Mouse (Mus musculus) neural tube, embryonic 13.5 days (tissue): ENCODE data around the gene Tex33. TPM values are rescaled to one million over a fixed set of nuclear protein-coding genes. Genes with fewer than 3 reads are reported as not detected.
"Not testable (repeated sequence)": the region's sequence is repeated elsewhere in the genome, so short reads cannot be mapped to it uniquely, and the experiment has no call there.

Source experiments
- ATAC-seq: fragments of 200-750 bp; cut with Nextera tagmentation; 2 replicates; pipeline ENCODE4 v1.8.0; 2017; ENCODE audit warnings: low read depth, mild to moderate bottlenecking, moderate TSS enrichment, moderate library complexity
- H3K27ac ChIP-seq: fragments of 300-500 bp; sonication (generic); replicated peaks from 2 replicates; pipeline ENCODE4 v1.5.1; 2015; ENCODE audit warnings: moderate library complexity, mild to moderate bottlenecking, inconsistent platforms
- H3K27me3 ChIP-seq: fragments of 300-500 bp; sonication (generic); 2 replicates; pipeline ENCODE4 v1.6.1; 2015; ENCODE audit warnings: mild to moderate bottlenecking, inconsistent platforms
- H3K36me3 ChIP-seq: fragments of 300-500 bp; sonication (generic); 2 replicates; pipeline ENCODE4 v1.6.1; 2015; ENCODE audit warnings: mild to moderate bottlenecking, inconsistent platforms
- H3K4me1 ChIP-seq: fragments of 300-500 bp; sonication (generic); replicated peaks from 2 replicates; pipeline ENCODE4 v1.6.1; 2015; ENCODE audit warnings: inconsistent platforms
- H3K4me2 ChIP-seq: fragments of 300-500 bp; sonication (generic); 2 replicates; pipeline ENCODE4 v1.6.1; 2015; ENCODE audit warnings: inconsistent platforms, mild to moderate bottlenecking, moderate library complexity
- H3K4me3 ChIP-seq: fragments of 300-500 bp; sonication (generic); 2 replicates; pipeline ENCODE4 v1.5.1; 2015; ENCODE audit warnings: mild to moderate bottlenecking, inconsistent platforms
- H3K9ac ChIP-seq: fragments of 300-500 bp; sonication (generic); 2 replicates; pipeline ENCODE4 v1.6.1; 2015; ENCODE audit warnings: moderate library complexity, mild to moderate bottlenecking, inconsistent platforms
- H3K9me3 ChIP-seq: fragments of 300-500 bp; sonication (generic); 2 replicates; pipeline ENCODE4 v1.6.1; 2016; ENCODE audit warnings: inconsistent platforms
- WGBS: fragments of 180-500 bp; shearing (Covaris S2); methylation state at CpG from one replicate; pipeline ENCODE4 v1.1.7; 2015; 5-methylcytosine and 5-hydroxymethylcytosine counted together
- microRNA-seq: library from miRNA; unstranded; fragments of <30 nt; microRNA quantifications from one replicate; pipeline ENCODE4, GENCODE M21; 2016
- polyA plus RNA-seq: library from polyadenylated mRNA; unstranded; fragments of >200 nt; fragmentation: Nextera tagmentation; extraction: Ambion mirVana; gene quantifications from 2 replicates; pipeline ENCODE4 v1.2.1, GENCODE M21; 2015

The Tex33 gene
- polyA plus RNA-seq, 1 experiment from 2014 or later: not detected

GRCm38 (mm10) chr15:78331523-78332340 lies 64.0 kb downstream of the Tex33 start:
- Histone ChIP-seq H3K9me3 (no peaks in the 10 kb centered on the region), H3K4me3 (no peak overlapping the region), H3K4me2 (no peak overlapping the region), H3K36me3 (no peaks in the 10 kb centered on the region), H3K9ac (no peak overlapping the region), H3K27ac (no peak overlapping the region), H3K27me3 (no peaks in the 10 kb centered on the region), H3K4me1 (no peaks in the 10 kb centered on the region)
- ATAC-seq: no peak
- 83% methylated on average over 5 of the region's 5 CpGs for WGBS

DNA sequence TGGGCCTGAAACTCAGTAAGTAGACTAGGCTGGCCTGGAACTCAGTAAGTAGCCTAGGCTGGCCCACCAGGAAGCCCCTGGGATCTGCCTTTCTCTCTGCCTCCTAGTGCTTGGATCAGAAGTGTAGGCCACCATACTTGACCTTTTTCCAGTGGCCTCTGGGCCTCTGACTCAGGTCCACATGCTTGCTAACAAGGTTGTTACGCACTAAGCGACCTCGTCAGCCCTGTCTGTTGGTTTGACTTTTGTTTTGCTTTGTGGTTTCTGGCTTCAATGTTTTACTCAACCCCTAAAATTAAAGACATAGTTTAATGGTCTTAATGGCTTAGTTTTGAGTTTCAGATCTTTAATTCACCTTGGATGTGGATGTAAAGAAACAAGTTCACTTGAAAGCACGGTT lies 65.0 kb downstream of the Tex33 start:
- no peak overlapping the region for H3K4me2 ChIP-seq
- H3K4me3 ChIP-seq: no peak overlapping the region
- H3K36me3 ChIP-seq: no peaks in the 10 kb centered on the region
- no peaks in the 10 kb centered on the region for H3K9me3 ChIP-seq
- H3K27ac ChIP-seq: no peak overlapping the region
- no peak overlapping the region for H3K9ac ChIP-seq
- H3K27me3 ChIP-seq: no peaks in the 10 kb centered on the region
- no peaks in the 10 kb centered on the region for H3K4me1 ChIP-seq
- WGBS: 88% methylated on average over 4 of the region's 4 CpGs
- ATAC-seq: no peak

DNA sequence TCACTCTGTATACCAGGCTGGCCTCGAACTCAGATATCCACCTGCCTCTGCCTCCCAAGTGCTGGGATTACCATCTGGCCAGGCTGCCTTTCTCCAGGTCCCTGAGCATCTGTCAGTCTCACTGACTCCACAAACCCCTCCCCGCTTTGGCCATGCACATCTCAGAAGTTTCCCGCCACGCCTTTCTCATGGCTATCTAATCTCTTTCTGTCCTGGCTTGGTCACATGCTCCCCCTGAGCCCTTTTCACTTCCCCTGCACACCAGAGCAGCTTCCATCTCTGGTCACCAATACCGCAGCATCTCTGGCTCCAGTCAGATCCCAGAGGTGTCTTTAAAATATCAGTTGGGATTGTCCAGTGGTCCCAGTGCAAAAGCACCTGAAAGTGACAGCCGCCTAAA lies 65.7 kb downstream of the Tex33 start:
- not testable (repeated sequence) for ATAC-seq, H3K4me3 ChIP-seq, H3K36me3 ChIP-seq, H3K9ac ChIP-seq, H3K9me3 ChIP-seq, H3K4me2 ChIP-seq, H3K4me1 ChIP-seq, H3K27ac ChIP-seq, H3K27me3 ChIP-seq
- WGBS: 83% methylated on average over 6 of the region's 6 CpGs

DNA sequence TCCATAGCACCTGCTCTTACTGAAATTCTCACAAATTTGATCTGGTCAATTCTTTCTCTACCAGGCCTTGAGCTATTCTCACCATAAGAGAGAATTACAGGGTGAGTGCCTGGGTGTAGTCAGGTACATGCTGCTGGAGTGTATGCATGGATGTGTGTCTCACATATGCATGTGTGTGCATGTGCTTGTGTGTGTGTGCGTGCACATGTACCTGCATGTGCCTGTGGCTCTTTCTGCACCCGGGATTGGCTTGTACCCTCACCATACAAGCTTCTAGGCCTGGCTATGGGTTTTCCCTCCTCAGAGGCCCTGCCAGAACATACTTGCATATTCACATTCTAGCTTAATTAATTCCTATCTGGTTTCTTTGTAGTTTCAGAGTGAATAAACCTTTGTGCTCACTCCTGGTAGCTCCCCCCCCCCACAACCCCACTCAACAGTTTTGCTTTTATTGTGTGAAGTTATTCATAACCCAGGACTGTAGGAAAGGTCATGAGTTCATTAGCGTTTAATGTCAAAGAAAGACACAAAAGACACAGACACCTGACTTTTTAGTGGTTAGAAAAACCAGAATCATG lies 67.1 kb downstream of the Tex33 start:
- Histone ChIP-seq H3K4me1 (no peaks in the 10 kb centered on the region), H3K27ac (no peak overlapping the region), H3K9ac (no peak overlapping the region), H3K36me3 (no peaks in the 10 kb centered on the region), H3K27me3 (no peaks in the 10 kb centered on the region), H3K4me2 (no peak overlapping the region), H3K4me3 (no peak overlapping the region), H3K9me3 (no peaks in the 10 kb centered on the region)
- WGBS: 65% methylated on average over 3 of the region's 3 CpGs
- no peak for ATAC-seq

Small RNAs within 50 kb of the gene (microRNA-seq; reads per million reads assigned to microRNA genes)
- not detected for gene Mir7676-2

Other genes starting within 250 kb of the Tex33 start
- 88.5 and 96.9 TPM in 2 replicates for gene Ift27, start 221.8 kb downstream of the Tex33 start, polyA plus RNA-seq
- 2.5 and 4.1 TPM in 2 replicates for gene Pvalb, start 189.5 kb downstream of the Tex33 start, polyA plus RNA-seq
- 1.1 and 1.9 TPM in 2 replicates for gene Ncf4, start 151.1 kb downstream of the Tex33 start, polyA plus RNA-seq
- gene Csf2rb2, start 90.2 kb downstream of the Tex33 start, polyA plus RNA-seq: 0.13 and 0.54 TPM in 2 replicates
- gene Csf2rb, start 70.2 kb downstream of the Tex33 start, polyA plus RNA-seq: 0.48 and 1.1 TPM in 2 replicates
- 7.9 and 11.4 TPM in 2 replicates for gene Tst, start 10.0 kb upstream of the Tex33 start, polyA plus RNA-seq
- gene Mpst, start 10.5 kb upstream of the Tex33 start, polyA plus RNA-seq: 2.3 and 2.9 TPM in 2 replicates
- gene Kctd17, start 32.7 kb upstream of the Tex33 start, polyA plus RNA-seq: 120 and 122 TPM in 2 replicates
- gene Tmprss6, start 72.7 kb upstream of the Tex33 start, polyA plus RNA-seq: 0.15 and 0.28 TPM in 2 replicates
- gene Il2rb, start 99.4 kb upstream of the Tex33 start, polyA plus RNA-seq: 0.06 TPM in 1 of 2 replicates, not detected in the other
- 7.4 and 8.5 TPM in 2 replicates for gene C1qtnf6, start 135.5 kb upstream of the Tex33 start, polyA plus RNA-seq
- 0.25 and 0.29 TPM in 2 replicates for gene Sstr3, start 148.8 kb upstream of the Tex33 start, polyA plus RNA-seq
- 6.4 and 8.8 TPM in 2 replicates for gene Rac2, start 176.9 kb upstream of the Tex33 start, polyA plus RNA-seq
- gene Cyth4, start 201.1 kb upstream of the Tex33 start, polyA plus RNA-seq: 7.3 and 7.7 TPM in 2 replicates